Mouse (Mus musculus): ENCODE results near the gene Ube2h. TPM values are rescaled to one million over a fixed set of nuclear protein-coding genes. Genes with fewer than 3 reads are reported as not detected.

Gene Ube2h
- total RNA-seq, 2 experiments from 2014 or later = 6.0 to 8.7 TPM

- no peak for ATAC-seq (replicated peaks; ENCODE audit: low FRiP score, low TSS enrichment, poor library complexity, severe bottlenecking)
Observed at GRCm38 (mm10) chr6:30255846-30256245, 48.5 kb downstream of the Ube2h start.

DNA sequence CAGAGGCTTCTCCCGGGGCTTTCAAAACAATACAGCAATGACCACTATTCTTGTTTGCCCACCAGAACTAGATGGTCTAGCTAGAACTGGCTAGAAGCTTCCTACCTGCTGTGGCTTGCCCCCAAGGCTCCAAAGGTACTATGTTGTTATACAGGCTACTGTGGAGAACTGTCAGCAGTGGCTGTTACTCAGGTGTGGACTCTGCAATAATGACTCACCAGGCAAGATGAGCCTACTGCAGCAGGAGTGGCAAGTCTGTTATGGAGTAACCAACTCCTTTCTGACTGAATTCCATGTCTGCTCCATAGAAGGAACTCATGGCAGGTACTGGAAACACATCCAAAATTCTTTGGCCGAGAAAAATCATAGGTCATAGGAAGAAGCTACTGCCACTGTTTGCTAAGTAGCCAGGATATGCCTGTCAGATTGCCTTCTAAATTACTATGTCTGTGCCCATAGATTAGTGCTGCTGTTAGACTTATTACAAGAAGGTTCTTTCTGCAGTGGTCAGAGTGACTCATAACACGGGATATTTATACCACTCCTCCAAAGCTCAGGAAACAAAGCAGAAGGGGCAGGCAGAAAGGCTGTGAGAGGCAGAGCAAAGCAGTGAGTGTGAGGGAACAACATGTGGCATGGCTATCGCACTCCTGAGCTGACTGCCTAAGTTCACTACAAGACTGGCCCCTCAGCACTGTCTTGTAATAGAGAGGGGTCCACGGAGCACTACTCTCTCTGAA lies 51.9 kb downstream of the Ube2h start:
- no peak for ATAC-seq (replicated peaks; ENCODE audit: low FRiP score, low TSS enrichment, poor library complexity, severe bottlenecking)

- no peak for ATAC-seq (replicated peaks; ENCODE audit: low FRiP score, low TSS enrichment, poor library complexity, severe bottlenecking)
Observed at GRCm38 (mm10) chr6:30248708-30249107, 55.6 kb downstream of the Ube2h start.

DNA sequence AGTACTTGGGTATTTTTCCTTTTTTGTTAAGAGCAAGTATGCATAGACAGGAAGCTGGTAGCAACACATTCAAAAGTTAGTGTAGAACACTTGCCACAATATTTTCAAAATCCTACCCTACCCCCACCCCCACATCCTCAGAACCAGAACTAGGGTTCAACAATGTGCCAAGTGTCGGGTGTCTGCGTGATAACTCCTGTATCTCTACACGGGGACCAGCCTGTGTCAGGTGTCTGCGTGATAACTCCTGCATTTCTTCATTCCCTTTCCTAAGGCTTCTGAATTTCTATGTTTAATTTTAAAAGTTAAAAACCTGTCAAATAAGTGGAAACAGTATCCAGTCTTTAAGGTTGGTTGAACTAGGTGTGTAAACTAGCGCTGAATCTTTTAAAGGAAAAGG lies 58.4 kb downstream of the Ube2h start:
- ATAC-seq (replicated peaks; ENCODE audit: low FRiP score, low TSS enrichment, poor library complexity, severe bottlenecking) = peak; percentile 59; the same call in 1 of the 2 replicates

- no peak for ATAC-seq (replicated peaks; ENCODE audit: low FRiP score, low TSS enrichment, poor library complexity, severe bottlenecking)
Observed at GRCm38 (mm10) chr6:30245397-30245796, 58.9 kb downstream of the Ube2h start.

- no peak for ATAC-seq (replicated peaks; ENCODE audit: low FRiP score, low TSS enrichment, poor library complexity, severe bottlenecking)
Observed at GRCm38 (mm10) chr6:30243347-30244007, 60.9 kb downstream of the Ube2h start.

GRCm38 (mm10) chr6:30242928-30243327 lies 61.4 kb downstream of the Ube2h start:
- no peak for ATAC-seq (replicated peaks; ENCODE audit: low FRiP score, low TSS enrichment, poor library complexity, severe bottlenecking)

DNA sequence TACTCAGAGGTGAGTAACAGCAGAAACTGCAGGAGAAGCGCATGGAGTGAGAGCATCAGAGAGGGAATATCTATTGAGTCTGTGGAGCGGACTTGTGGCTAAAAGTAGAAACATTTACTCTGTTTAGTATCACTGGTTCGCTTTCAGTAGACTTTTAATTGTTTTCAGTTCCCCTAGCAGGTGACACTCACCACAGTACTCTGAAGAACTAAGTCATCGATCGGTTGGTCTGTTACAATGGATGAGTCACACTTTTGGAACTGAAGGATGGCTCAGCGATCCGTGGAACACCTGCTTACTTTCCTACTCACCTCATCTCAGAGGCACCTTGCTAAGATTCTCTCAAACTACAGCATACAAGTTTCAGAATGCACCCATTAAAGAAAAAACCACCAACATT lies 64.2 kb downstream of the Ube2h start:
- no peak for ATAC-seq (replicated peaks; ENCODE audit: low FRiP score, low TSS enrichment, poor library complexity, severe bottlenecking)

- no peak for ATAC-seq (replicated peaks; ENCODE audit: low FRiP score, low TSS enrichment, poor library complexity, severe bottlenecking)
Observed at GRCm38 (mm10) chr6:30239207-30239606, 65.1 kb downstream of the Ube2h start.

DNA sequence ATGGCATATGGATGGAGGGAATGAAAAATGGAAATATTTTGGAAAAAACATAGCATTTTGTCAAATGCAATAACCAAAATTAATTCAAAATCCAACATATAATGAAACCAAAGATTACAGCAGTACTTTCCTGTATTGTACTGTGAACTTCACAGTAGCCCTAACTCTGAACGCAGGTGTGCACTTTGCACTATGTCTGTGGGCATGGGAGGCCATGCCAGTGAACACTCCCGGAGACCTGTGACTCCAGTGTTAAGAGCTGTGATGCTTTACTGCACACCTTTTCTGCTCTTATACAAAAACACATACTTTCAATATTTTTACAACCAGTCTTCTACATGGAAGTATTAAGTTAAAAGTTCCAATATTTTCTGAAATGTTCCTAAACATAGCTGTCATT lies 66.3 kb downstream of the Ube2h start:
- ATAC-seq (replicated peaks; ENCODE audit: low FRiP score, low TSS enrichment, poor library complexity, severe bottlenecking) = no peak

DNA sequence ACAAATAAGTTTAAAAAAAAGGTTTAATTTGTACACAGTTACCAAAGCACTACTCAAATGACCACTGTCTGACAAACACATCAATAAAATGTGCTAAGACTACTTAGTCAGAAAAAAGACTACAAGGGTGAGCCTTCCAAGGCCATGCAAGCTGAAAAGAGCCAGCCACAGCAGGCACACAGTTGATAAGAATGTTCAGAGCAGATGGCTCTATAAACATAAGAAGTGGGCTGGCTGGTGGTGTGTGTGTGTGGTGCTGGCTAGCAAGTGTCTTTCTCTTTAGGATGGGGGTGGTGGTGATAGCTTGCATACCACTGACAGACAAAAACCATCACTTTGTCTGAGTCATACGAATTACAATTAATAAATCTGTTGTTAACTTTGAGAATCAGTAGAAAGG lies 67.8 kb downstream of the Ube2h start:
- ATAC-seq (replicated peaks; ENCODE audit: low FRiP score, low TSS enrichment, poor library complexity, severe bottlenecking) = peak; percentile 96

DNA sequence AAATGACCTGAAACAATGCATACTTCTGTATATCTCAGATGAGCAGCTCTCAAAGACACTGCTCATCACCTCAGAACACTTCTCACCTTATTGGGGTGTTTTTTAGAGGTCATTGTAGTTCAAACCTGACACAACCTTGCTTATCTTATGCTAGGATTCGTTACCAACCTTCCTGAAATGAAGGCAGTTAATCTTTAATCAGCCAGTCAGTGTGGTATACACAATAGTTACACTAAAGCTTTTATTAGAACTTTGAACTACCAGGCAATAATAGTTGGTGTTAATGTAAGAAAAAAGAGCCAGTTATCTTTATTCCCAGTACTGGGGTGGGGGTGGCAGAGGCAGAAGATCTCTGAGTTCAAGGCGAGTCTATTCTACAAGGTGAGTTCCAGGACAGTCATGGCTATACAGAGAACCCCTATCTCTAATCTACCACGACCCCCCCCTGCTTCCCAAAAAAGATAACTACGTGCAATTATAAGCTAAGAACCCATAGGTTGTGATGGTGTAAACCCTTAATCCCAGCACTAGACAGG lies 72.5 kb downstream of the Ube2h start:
- ATAC-seq (replicated peaks; ENCODE audit: low FRiP score, low TSS enrichment, poor library complexity, severe bottlenecking) = no peak

GRCm38 (mm10) chr6:30230246-30230645 lies 74.1 kb downstream of the Ube2h start:
- no peak for ATAC-seq (replicated peaks; ENCODE audit: low FRiP score, low TSS enrichment, poor library complexity, severe bottlenecking)

GRCm38 (mm10) chr6:30228921-30229320 lies 75.4 kb downstream of the Ube2h start:
- no peak for ATAC-seq (replicated peaks; ENCODE audit: low FRiP score, low TSS enrichment, poor library complexity, severe bottlenecking)

- peak; percentile 71 for ATAC-seq (replicated peaks; ENCODE audit: low FRiP score, low TSS enrichment, poor library complexity, severe bottlenecking)
Observed at GRCm38 (mm10) chr6:30228353-30228752, 76.0 kb downstream of the Ube2h start.

GRCm38 (mm10) chr6:30226971-30227700 lies 77.2 kb downstream of the Ube2h start:
- no peak for ATAC-seq (replicated peaks; ENCODE audit: low FRiP score, low TSS enrichment, poor library complexity, severe bottlenecking)

DNA sequence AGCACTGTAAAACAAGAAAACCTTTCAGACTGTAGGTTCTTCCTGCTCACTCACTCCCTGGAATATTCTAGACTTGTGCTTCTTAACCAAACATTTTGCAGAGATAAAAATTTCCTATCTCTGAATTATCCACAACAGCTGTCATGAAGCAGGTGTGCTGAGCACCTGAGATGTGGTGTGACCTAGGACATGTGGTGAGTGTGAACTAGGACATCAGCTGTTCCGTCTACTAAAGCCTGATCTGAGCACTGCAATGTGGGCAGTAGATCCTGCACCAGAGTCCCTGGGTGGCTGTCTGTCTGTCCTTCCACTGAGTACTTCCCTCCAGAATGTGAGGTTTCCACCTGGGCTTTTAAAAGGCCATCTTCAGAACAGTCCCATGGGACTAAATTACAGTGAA lies 79.6 kb downstream of the Ube2h start:
- no peak for ATAC-seq (replicated peaks; ENCODE audit: low FRiP score, low TSS enrichment, poor library complexity, severe bottlenecking)

DNA sequence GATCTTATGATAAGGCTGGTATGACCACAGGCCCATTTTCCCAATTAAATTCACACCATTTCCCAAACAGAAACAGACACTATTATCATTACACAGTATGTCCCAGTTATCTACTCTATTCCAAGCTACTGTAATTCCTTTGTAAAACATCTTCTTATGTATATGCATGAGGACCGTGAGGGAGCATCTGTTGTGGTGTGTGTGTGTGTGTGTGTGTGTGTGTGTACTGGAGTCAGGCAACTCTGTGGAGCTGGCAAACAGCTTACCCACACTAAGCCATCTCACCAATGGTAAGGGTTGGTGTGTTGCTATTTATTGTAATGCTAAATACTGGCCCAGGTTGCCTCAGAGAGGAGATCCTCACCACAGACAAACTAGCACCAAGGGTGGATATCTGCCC lies 82.0 kb downstream of the Ube2h start:
- no peak for ATAC-seq (replicated peaks; ENCODE audit: low FRiP score, low TSS enrichment, poor library complexity, severe bottlenecking)

GRCm38 (mm10) chr6:30217581-30217980 lies 86.8 kb downstream of the Ube2h start:
- no peak for ATAC-seq (replicated peaks; ENCODE audit: low FRiP score, low TSS enrichment, poor library complexity, severe bottlenecking)

- no peak for ATAC-seq (replicated peaks; ENCODE audit: low FRiP score, low TSS enrichment, poor library complexity, severe bottlenecking)
Observed at GRCm38 (mm10) chr6:30212468-30212867, 91.9 kb downstream of the Ube2h start.
